Mouse (Mus musculus): ENCODE data around the gene Map3k7.

Map3k7 gene

DNA sequence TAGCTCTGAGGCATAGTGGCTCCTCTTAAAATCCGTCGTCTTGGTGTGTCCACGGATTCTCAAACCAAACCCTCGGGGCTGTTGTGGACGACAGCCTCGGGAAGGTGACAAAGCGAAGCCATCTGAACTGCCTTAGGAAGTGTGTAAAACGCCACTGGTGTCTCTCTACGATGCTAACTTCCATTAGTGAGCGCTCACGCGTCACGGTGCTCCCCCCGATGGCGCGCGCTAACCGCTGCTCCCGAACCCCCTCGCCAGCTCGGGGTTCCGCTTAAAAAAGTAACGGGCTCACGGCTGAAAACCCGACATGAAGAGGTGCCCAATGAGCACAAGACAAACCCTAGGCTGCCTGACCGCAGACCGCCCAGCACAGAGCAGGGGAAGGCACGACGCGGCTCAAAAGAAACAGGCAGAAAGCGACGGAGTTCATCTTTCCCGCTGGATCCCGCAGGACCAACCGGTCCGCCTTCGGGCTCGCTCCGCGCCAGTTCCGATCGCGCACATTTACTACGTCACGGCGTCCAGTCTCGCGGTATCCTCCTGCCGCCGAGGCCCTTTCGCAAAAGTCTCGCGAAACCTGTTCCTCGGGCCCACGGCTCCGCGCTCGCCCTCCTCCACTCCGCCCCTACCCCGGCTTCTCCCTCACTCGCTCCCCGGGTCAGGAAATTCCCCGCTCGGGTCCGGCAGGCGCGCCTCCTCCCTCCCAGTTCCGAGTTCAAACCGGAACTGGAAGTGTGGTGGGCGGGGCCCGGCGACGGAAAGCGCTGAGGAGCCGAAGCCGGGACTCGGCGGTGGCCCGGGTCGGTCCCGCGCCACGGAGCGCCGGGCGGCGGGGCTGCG is at the start of gene Map3k7:
Map3k7 (plus strand) TSS at position 744 of the 840 bp plus-strand sequence.
- DNase-seq, result peak; percentile 95

DNA sequence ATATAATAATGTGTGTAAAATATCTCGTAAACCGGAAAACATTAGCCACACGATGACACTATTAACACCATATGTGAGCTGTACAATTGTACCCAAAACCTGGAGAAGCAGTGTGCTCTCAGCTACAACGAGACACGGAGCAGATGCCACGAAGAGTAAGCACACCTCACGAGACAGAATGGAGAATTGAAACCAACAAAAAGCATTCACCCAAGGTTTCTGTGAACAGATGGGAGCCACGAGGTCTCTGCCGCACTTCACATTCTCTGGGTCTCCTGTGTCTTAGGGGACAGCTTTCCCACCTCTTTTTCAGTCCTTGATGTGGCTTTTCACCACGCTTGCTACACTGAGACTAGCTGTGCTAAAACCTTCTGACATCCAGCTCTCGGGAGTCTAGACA is 48.8 kb upstream of the Map3k7 start:
- DNase-seq, result no peak

DNA sequence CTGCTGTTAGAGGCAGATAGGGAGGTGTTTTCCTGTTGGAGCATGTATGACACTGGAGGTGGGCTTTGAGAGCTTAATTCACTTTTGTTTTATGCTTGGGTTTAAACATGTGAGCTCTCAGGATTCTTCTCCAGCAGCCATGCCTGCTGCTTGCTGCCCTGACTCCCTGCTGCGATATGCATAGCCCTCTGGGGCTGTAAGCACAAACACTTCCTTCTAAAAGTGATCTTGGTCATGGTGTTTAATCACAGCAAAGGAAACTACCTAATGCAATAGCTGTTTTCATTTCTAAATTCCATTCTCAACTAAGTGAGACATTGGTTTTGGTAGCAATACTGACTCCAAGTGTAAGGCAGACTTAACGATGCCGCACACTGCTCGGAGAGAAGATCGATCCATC is 45.2 kb upstream of the Map3k7 start:
- no peak for DNase-seq

DNA sequence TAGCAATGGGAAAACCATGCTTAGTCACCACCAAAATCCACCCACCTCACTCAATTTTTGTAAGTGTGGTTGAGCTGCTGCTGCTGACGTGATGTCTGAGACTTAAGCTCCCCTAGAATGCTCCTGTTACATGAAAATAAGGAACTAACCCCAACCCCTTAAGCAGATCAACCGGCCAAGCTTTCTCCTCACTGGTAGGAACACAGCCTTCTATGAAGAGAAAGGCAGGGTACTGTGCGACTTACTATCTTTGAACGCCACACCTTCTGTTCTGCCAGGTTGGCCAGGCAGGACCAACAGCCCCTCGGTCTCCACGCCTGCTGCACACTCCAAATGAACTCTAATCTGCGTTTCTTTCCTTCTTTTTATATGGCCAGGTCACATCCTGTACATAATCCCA is 41.7 kb upstream of the Map3k7 start:
- DNase-seq, result no peak

DNA sequence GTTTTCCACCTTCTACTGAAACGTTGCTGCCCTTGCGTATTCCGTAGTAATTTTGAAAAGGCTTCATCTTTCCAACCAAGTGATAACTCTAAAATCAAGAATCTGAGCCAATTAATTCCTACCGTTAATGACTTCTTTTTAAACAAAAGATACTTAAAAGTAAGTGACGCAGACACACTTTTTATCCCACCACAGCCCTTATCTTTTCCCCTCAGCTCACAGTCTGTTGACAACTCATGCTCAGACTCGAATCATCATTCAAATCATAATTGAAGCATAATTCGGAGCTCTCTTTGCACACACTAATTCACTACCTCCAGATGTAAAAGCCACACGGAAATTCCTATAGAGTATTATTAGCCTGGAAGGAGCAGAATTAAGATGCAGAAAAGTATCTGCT is 40.5 kb upstream of the Map3k7 start:
- DNase-seq, result no peak

DNA sequence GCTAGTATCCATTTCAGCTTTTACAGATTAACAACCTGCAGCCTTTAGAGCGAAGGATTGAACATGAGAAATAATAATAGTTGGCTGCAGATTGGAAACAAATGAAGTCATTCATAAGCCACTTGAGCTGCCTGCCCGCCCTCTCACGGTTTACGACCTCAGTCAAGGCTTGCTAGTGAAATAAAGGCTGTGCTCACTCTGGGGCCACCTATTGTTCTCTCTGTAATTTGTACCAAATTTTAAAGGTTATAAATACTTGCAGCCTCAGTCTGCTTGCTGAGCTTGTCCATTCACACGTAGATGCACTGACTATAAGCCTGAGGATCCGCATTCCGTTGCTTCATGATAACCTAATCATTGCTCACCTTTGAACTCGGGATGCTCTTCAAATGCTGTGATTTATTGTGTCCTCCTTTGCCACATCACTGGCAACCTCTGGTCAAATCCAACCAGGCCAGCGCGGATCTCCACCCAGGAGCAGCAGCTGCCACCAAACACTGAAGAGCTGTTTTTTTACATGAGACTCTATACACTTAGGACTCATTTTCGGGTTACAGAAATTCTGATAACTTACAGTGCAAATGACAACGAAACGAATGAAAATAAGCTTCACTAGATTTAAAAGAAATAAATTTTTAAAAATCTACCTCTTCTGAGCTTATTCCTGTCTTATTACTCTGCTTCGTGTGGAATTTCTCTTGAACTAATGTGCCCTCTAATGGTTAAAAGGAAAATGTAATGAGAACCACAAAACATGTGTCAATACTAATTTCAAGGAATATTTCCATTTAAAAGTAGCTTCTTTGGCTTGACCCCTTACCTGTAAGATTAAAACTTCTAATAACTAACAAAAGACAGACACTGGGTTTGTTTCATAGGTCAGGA is 39.4 kb upstream of the Map3k7 start:
- DNase-seq, result no peak

DNA sequence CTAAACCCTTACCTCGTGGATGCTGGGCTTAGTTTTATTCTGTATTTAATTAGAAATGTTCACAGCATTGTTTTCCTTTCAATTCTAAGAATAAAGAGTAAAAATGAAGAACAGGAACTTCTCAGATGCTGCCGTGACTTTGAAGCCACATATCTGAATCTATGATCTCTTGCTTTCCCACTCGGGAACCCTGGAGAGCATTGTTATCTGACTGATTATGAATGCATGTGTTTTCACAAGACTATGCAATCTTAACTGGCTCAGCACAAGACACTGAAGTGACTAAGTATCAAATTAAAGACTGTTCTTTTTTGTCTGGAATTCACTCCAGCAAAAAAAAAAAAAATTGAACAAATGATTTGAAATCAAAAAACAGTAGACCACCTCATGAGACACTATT is 30.7 kb upstream of the Map3k7 start:
- DNase-seq, result no peak

DNA sequence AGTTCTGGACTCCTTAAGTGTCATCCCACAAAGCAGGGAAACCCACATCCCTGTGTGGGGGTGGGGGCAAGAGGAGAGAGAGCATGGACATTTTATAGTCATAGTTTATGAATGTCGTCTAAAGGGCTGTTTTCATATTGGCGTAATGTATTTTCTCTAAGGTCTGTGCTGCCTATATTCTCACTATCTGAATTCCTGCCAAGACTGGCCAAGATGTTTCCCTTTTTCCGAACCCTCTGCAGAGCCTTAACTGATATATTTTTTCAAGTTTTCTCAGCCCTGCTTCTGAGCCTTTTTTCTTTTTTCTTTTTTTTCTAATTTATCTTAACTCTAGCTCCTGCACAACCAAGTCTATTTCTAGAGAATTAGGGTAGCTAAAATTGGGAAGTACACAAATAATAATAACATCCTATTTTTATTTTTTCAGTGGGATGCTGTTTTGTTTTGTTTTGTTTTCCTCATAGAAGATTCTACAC is 28.0 kb upstream of the Map3k7 start:
- DNase-seq, result no peak

DNA sequence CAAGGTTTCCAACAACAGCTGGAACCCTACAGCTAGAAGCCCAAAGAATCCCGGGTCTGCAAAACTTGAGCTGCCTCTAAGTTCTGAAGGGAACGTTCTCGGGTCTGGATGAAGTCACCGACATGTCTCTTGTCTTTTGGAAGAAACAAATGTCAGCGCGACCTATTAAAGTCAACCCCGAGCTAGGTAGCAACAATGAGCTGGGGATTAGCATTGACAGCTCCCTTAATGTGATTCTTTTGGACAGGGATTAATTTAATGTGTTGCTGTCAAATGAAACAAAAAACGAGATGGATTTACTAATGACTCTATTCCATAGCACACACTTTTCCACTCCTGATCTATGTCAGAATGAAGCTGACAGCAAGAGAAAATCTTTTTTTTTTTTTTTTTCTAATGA is 27.5 kb upstream of the Map3k7 start:
- DNase-seq, result no peak

DNA sequence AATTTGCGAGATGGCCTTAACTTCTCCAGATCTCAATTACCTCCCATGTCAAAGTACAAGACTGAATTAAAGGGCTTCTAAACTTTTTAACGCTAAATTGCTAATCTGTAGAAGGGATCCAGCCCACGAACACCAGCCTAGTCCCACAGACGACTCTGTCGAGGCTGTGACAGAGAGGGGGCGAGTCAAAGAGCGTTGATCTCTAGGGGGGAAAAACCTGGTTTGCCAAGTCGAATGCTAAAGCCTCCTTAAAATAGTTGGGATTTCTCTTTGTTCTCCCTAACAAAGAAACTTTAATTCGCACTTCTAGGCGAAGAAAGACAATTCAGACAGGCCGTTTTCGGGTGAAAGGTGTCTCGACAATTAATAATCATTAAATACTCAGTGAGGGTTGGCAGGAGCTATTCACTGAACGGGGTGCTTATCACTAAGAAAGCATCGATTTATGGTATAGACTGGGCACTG is 27.0 kb upstream of the Map3k7 start:
- DNase-seq, result no peak

DNA sequence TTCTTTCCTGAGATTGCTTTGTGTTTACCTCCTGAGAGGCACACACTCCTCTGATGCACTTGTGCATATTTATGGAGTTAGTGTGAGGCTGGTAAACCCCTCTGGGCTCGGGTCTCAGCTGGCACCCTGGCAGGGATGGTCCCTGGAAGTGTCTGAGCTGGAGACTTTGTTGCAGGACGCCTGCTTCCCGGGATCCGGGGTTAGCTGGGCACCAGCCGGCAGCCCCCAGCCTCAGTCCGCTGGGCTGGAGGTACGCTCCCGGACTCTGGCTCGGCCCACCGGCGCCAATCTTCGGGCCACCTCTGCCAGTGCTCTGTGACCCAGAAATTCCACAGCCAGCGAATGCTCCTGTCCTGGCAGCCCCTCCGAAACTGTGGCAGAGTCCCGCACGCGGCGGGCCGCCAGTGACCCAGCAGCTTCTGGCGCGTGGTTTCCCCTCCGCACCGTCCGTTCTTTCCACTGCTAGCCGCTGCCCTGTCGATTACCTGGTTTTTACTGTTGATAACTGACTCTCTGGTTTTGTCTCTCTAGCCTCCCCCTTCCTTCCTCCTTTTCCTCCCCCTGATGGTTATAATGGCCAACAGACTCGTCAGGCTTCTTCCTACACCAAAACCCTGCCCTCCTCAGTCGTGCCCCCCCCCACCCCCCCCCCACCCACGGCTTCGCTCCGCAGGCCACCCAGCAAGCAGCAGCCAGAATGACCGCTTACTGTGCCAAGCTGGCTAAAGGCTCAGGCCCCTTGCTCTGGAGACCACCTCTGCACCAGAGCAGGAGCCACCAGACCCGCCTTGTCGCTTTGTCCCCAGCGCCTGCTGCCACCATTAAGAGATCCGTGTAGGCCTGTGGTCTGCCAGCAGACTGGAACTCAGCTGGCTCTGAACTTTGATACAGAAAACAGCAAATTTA is 26.3 kb upstream of the Map3k7 start:
- DNase-seq, result peak; percentile 4

DNA sequence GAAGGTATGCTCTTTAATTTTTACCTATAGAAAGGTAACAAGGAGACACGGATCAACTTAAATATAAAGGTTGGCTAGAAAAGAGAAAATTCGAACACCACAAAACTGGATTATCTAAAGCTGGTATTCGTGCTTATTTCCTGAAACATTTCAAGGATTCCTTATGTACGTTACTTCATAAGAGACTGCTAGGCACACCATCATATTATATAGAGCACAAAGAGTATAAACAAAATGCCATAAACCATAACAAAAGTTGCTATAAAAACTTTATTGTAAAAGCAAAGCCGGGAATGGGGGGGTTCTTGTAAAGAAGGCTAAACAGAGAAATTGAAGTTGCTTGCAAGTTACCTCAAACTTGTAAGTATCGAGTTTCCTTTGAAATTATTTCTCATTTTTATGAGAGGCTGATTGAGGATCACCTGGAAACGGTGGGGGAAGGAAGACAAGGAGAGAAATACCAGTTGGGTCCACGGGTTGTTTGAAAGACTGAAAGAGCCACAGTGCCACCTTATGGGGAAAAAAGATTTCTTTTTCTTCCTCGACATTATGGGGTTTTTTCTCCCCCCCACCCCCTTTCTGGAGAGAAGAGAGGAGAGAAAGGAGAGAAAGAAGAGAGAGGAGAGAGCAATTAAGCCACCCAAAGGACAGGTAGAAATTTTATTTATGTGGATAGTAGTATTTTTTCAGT is 25.3 kb upstream of the Map3k7 start:
- DNase-seq, result peak; percentile 51

DNA sequence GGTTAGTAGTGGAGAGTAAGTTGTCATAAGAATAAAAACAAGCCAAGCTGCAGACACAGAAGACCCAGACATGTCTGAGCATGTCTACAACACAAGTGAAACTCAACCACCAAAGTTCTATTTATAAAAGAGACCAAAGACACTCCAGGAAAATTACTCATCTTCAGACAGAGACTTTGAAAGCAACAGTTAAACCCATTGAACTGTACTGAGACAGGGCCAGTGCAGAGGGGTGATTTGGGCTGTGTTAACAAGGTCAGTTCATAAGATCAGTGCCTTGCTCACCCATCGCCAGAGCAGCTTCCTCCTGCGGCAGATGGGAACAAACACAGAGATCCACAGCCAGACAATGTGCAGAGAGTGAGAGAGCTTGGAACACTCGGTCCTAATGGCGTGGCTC is 22.3 kb upstream of the Map3k7 start:
- DNase-seq, result no peak

DNA sequence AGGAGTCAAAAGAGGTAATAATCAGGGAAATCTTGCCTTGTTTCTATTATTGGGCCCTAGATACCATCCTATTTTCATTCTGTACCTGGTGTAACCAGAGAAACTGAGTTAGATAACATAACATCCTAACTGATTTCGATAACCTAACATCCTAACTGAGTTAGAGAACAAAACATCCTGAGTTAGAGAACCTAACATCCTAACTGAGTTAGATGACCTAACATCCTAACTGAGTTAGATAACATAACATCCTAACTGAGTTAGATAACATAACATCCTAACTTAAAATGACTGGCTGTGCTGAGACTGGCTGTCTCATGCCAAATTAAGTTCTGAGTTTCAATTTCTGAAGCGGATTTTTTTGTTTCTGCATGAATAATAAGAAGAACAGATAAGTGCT is 20.9 kb upstream of the Map3k7 start:
- no peak for DNase-seq

DNA sequence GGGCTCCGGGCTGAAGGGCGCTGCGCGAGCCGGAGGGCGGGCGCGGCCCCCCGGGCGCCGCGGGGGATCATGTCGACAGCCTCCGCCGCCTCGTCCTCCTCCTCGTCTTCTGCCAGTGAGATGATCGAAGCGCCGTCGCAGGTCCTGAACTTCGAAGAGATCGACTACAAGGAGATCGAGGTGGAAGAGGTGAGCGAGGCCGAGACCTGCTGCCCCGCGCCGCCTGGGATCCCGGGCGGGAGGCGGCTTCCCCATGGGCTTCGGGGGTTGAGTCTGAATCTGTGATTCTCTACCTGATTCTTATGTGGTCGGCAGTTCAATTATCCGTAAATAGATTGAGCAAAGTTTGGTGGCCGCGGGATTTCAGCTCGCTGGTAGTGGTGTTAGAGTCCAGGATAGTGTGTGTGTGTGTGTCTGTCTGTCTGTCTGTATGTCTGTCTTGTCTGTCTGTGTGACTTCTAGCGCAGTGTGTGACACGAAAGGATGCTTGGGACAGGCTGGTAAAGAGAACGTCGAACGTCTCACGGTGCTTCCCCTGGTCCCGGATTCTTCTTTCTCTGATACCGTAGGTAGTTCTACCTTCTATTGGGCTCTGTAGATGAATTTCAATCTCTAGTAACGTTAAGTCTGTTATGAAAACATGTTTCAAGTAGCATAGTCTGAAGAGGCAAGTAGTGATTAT is 438 bp downstream of the Map3k7 start:
- DNase-seq, result peak; percentile 21

DNA sequence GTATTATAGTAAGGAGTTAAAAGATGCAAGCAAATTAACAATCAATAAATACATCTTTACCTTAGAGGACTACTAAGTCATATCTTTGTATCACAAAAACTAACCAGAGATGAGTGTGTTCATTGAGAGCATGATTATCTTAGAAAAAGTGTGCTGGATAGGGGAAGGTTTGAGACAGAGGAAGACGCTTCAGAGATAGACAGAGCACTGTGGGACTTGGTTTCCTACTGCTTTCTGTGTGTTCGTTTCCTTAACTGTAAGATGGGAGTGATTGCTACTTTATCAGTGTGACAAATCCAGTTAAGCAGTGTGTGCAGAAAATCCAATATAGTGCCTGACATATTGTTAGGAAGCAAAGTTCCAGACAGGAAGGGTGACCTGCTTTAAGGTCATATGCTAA is 1.3 kb downstream of the Map3k7 start:
- DNase-seq, result no peak

DNA sequence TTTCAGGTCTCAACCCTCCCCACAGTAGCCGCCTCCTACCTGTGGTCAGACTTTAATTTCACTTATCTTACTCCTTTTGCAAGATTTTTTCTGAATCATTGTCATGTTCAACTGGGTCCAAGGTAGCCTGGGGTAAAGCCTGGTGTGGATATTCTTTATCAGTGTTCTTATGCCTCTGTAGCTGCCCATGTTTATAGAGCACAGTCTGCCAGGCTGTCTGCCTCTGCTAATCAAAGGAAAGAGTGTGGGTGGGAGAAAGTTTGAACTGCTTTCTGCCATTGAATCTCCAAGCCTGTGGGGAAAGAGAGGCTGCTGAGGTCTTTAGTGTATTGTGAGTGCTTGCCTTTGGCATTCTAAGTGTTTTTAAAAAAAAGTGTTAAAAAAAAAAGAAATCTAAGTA is 7.5 kb downstream of the Map3k7 start:
- no peak for DNase-seq

DNA sequence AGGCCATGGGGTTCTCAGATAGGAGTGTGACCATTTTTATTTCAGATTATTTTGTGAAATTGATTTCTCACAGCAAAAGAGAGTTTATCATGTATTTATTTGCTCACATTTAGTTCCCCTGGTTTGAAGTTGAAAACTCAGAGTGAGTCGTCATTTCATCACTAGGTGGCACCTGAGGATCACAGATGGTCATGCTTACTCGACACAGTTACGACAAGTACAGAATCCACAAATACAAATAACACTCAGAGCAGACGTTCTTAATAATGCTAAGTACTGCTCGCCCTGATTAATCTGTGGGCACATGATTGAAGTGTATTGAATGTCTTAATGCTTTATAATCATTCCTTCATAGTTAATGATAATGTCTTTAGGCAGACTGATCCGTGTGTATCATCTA is 8.3 kb downstream of the Map3k7 start:
- peak; percentile 16 for DNase-seq

DNA sequence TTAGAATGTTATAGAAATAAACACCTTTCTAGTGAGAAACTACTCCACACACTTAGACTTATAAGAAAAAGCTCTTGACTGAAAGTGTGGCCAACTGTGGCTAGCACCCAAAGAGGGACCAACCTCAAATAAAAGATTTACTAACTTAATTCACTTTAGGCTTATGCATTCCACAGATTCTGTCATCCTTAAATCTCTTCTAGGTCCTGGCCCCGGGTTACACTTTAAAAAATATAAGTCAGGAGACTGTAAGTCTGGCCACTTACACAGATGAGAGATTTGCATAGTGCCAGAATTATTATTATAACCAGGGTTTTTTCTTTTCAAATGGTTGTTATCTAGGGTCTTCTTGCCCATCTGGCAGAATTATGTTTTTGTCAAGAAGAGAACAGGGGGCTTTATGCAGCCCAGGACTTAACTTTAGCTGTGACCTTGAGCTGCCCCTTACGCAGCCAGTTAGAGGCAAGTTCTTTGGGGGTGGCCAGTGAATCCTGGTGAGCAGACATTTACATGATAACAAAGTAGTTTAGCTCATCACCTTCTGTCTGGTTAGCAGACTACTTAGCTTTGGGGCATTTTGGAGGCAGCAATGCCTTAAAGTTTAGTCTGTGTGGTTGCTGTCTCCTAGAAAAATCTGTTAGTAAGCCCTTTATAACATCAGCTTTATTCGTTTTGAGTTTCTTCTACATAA is 11.5 kb downstream of the Map3k7 start:
- no peak for DNase-seq

DNA sequence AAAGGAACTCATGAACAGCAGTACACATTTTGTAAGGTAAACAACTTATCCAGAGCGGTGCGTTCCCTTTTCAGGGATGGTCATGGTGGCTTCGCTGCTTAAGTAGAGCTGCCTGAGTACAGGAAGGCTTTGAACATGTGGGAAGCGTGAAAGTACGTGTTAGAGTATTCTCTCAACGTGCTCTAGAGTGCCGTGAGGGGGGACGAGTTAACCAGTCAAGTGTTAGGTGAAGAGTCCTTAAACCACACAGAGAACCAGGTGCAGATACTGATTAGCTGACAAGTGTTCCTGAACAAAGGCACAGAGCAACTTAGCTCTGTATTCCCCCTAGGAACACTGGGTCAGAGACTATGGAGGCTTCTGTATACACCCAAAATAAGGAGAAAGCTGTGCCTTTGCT is 18.0 kb downstream of the Map3k7 start:
- no peak for DNase-seq

DNA sequence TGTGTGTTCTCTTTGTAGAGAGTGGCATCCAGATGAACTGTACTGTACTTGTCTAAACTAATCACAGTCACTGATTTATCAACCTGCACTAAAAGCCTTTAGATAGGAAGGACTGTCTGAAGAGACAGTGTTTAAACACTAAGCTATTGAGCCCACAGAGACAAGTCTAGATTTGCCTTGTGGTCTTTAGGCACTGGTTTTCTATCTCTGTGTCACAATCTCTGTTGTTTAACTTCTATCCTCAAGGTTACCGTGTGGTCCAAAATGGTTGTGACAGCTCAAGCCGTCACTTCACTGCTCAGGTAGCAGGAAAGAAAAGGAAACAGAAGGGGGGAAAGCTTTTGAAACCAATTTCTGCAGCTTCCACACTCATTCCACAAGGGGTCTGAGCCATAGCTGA is 29.5 kb downstream of the Map3k7 start:
- no peak for DNase-seq

All from kidney, adult 9 months (tissue).